ENCODE assay signal across 7 mouse cellular contexts in genomic region chr5:134555463-134556164, GRCm38 (mm10). TPM values are rescaled to one million over a fixed set of nuclear protein-coding genes. Genes with fewer than 3 reads are reported as not detected.
DNase-seq lines count a peak whose midpoint lies in the region; ATAC-seq lines count a peak whose summit lies in the region.

No protein-coding gene starts in this region.

- 12% methylated on average over 20 of the region's 20 CpGs for WGBS in embryonic facial prominence, embryonic 10.5 days
- 9% methylated on average over 20 of the region's 20 CpGs for WGBS in intestine, embryonic 15.5 days
- 12% methylated on average over 20 of the region's 20 CpGs for WGBS in midbrain, embryonic 12.5 days
- WGBS in stomach, embryonic 15.5 days: 9% methylated on average over 20 of the region's 20 CpGs

- H3K9ac ChIP-seq in intestine, embryonic 15.5 days: no peak overlapping the region
- H3K9ac ChIP-seq in midbrain, embryonic 12.5 days (replicated peaks): no peak overlapping the region
- no peak overlapping the region for H3K9ac ChIP-seq in stomach, embryonic 15.5 days

- peak overlapping the region; percentile 41 for H3K4me3 ChIP-seq in embryonic facial prominence, embryonic 10.5 days
- H3K4me3 ChIP-seq in intestine, embryonic 15.5 days (replicated peaks): peak overlapping the region; percentile 6; the same call in 1 of the 2 replicates
- peak overlapping the region; percentile 12; the same call in 1 of the 2 replicates for H3K4me3 ChIP-seq in midbrain, embryonic 12.5 days
- no peak overlapping the region for H3K4me3 ChIP-seq in stomach, embryonic 15.5 days (replicated peaks)

- H3K4me1 ChIP-seq in embryonic facial prominence, embryonic 10.5 days: peaks cover 35% of the 10 kb centered on the region
- H3K4me1 ChIP-seq in intestine, embryonic 15.5 days (replicated peaks): peaks cover 25% of the 10 kb centered on the region
- H3K4me1 ChIP-seq in midbrain, embryonic 12.5 days: peaks cover 29% of the 10 kb centered on the region
- H3K4me1 ChIP-seq in stomach, embryonic 15.5 days: peaks cover 25% of the 10 kb centered on the region

- intact Hi-C loops in left cerebral cortex, postnatal 36 days (cut with DNase I): no loop called here

- H3K27me3 ChIP-seq in embryonic facial prominence, embryonic 10.5 days (replicated peaks; ENCODE audit: low read depth, poor library complexity, severe bottlenecking): no peaks in the 10 kb centered on the region
- no peaks in the 10 kb centered on the region for H3K27me3 ChIP-seq in intestine, embryonic 15.5 days (replicated peaks)
- no peaks in the 10 kb centered on the region for H3K27me3 ChIP-seq in midbrain, embryonic 12.5 days
- H3K27me3 ChIP-seq in stomach, embryonic 15.5 days (replicated peaks): no peaks in the 10 kb centered on the region

- H3K4me2 ChIP-seq in intestine, embryonic 15.5 days (replicated peaks): peak overlapping the region; percentile 43
- peak overlapping the region; percentile 39 for H3K4me2 ChIP-seq in midbrain, embryonic 12.5 days (replicated peaks)
- H3K4me2 ChIP-seq in stomach, embryonic 15.5 days: peak overlapping the region; percentile 44

- peak; percentile 84 for DNase-seq in adrenal gland, adult 8-10 months
- peak; percentile 89 for DNase-seq in embryonic facial prominence, embryonic 10.5 days (ENCODE audit: low spot score)
- peak; percentile 99 for DNase-seq in heart, adult 11 months
- peak; percentile 79 to 80 for DNase-seq in left cerebral cortex, postnatal 36 days (ENCODE audit: low spot score in 2 of 2)

- ATAC-seq in intestine, embryonic 15.5 days: peak; percentile 3; the same call in 1 of the 2 replicates
- peak; percentile 50; the same call in 1 of the 2 replicates for ATAC-seq in midbrain, embryonic 12.5 days (ENCODE audit: low FRiP score, low read depth)
- no peak for ATAC-seq in stomach, embryonic 15.5 days (ENCODE audit: insufficient read depth, low FRiP score, low read depth)

- H3K36me3 ChIP-seq in embryonic facial prominence, embryonic 10.5 days (replicated peaks): 0 out of 2 replicates have a peak, but pooled peaks cover 1% of the 10 kb centered on the region
- H3K36me3 ChIP-seq in intestine, embryonic 15.5 days: no peaks in the 10 kb centered on the region
- no peaks in the 10 kb centered on the region for H3K36me3 ChIP-seq in midbrain, embryonic 12.5 days
- no peaks in the 10 kb centered on the region for H3K36me3 ChIP-seq in stomach, embryonic 15.5 days

- no peaks in the 10 kb centered on the region for H3K9me3 ChIP-seq in embryonic facial prominence, embryonic 10.5 days
- H3K9me3 ChIP-seq in intestine, embryonic 15.5 days: no peaks in the 10 kb centered on the region
- no peaks in the 10 kb centered on the region for H3K9me3 ChIP-seq in midbrain, embryonic 12.5 days
- H3K9me3 ChIP-seq in stomach, embryonic 15.5 days: no peaks in the 10 kb centered on the region

- peak overlapping the region; percentile 66 for H3K27ac ChIP-seq in embryonic facial prominence, embryonic 10.5 days (replicated peaks)
- H3K27ac ChIP-seq in intestine, embryonic 15.5 days: peak overlapping the region; percentile 10; the same call in 1 of the 2 replicates
- 0 out of 2 replicates have a peak overlapping the region, but pooled peaks have one; percentile 25 for H3K27ac ChIP-seq in midbrain, embryonic 12.5 days (replicated peaks)
- H3K27ac ChIP-seq in stomach, embryonic 15.5 days: peak overlapping the region; percentile 26; the same call in 1 of the 2 replicates

RNA-seq across cellular contexts. Expression of gene Clip2, which starts 3.4 kb away (rescaled TPM):
- total RNA-seq in adrenal gland, adult 8-10 months (2022): 10 to 100 TPM; 18.8 to 28.2 (median 22.9) TPM
- 5.8 and 6.8 TPM in 2 replicates for polyA plus RNA-seq in embryonic facial prominence, embryonic 10.5 days (2016; fragmentation: Nextera tagmentation; extraction: Ambion mirVana)
- polyA plus RNA-seq in intestine, embryonic 15.5 days (2015; fragmentation: Nextera tagmentation; extraction: Ambion mirVana): 3.6 and 3.9 TPM in 2 replicates
- total RNA-seq in left cerebral cortex, postnatal 36 days (2021): 100 to 1,000 TPM; 111 TPM
- polyA plus RNA-seq in midbrain, embryonic 12.5 days (2016; fragmentation: Nextera tagmentation; extraction: Ambion mirVana): 11.4 and 11.9 TPM in 2 replicates
- polyA plus RNA-seq in stomach, embryonic 15.5 days (2015; fragmentation: Nextera tagmentation; extraction: Ambion mirVana): 2.9 and 3.5 TPM in 2 replicates

RNA-seq across cellular contexts. Expression of gene Syna, which starts 4.4 kb away (rescaled TPM):
- total RNA-seq in adrenal gland, adult 8-10 months (2022): not detected
- 0.10 TPM in 1 of 2 replicates, not detected in the other for polyA plus RNA-seq in embryonic facial prominence, embryonic 10.5 days (2016; fragmentation: Nextera tagmentation; extraction: Ambion mirVana)
- 0.06 and 0.10 TPM in 2 replicates for polyA plus RNA-seq in intestine, embryonic 15.5 days (2015; fragmentation: Nextera tagmentation; extraction: Ambion mirVana)
- under 1 TPM; 0.15 to 0.18 TPM for total RNA-seq in left cerebral cortex, postnatal 36 days (2021)
- 0.13 and 0.29 TPM in 2 replicates for polyA plus RNA-seq in midbrain, embryonic 12.5 days (2016; fragmentation: Nextera tagmentation; extraction: Ambion mirVana)
- 0.09 and 0.10 TPM in 2 replicates for polyA plus RNA-seq in stomach, embryonic 15.5 days (2015; fragmentation: Nextera tagmentation; extraction: Ambion mirVana)

RNA-seq across cellular contexts. Expression of gene Rfc2, which starts 25.6 kb away (rescaled TPM):
- total RNA-seq in adrenal gland, adult 8-10 months (2022): 10 to 100 TPM; 39.8 to 56.8 (median 46.2) TPM
- 414 and 415 TPM in 2 replicates for polyA plus RNA-seq in embryonic facial prominence, embryonic 10.5 days (2016; fragmentation: Nextera tagmentation; extraction: Ambion mirVana)
- polyA plus RNA-seq in intestine, embryonic 15.5 days (2015; fragmentation: Nextera tagmentation; extraction: Ambion mirVana): 245 and 247 TPM in 2 replicates
- 10 to 100 TPM; 54.7 to 66.9 TPM for total RNA-seq in left cerebral cortex, postnatal 36 days (2021)
- polyA plus RNA-seq in midbrain, embryonic 12.5 days (2016; fragmentation: Nextera tagmentation; extraction: Ambion mirVana): 264 and 268 TPM in 2 replicates
- polyA plus RNA-seq in stomach, embryonic 15.5 days (2015; fragmentation: Nextera tagmentation; extraction: Ambion mirVana): 257 and 262 TPM in 2 replicates

RNA-seq across cellular contexts. Expression of gene Lat2, which starts 59.2 kb away (rescaled TPM):
- 10 to 100 TPM in 2 of 4 experiments, 1 to 10 TPM in 2; 4.8 to 11.3 (median 8.0) TPM for total RNA-seq in adrenal gland, adult 8-10 months (2022)
- polyA plus RNA-seq in embryonic facial prominence, embryonic 10.5 days (2016; fragmentation: Nextera tagmentation; extraction: Ambion mirVana): 3.4 and 3.7 TPM in 2 replicates
- polyA plus RNA-seq in intestine, embryonic 15.5 days (2015; fragmentation: Nextera tagmentation; extraction: Ambion mirVana): 2.0 and 2.8 TPM in 2 replicates
- total RNA-seq in left cerebral cortex, postnatal 36 days (2021): 1 to 10 TPM; 2.1 to 2.8 TPM
- polyA plus RNA-seq in midbrain, embryonic 12.5 days (2016; fragmentation: Nextera tagmentation; extraction: Ambion mirVana): 3.4 and 3.6 TPM in 2 replicates
- 3.0 and 4.0 TPM in 2 replicates for polyA plus RNA-seq in stomach, embryonic 15.5 days (2015; fragmentation: Nextera tagmentation; extraction: Ambion mirVana)

Comparison
In these comparisons a context has a peak if more than half of its experiments do, and no peak if none do; other contexts are left out.
1. H3K27ac ChIP-seq: peak in every context shown above with its lines; median percentile 66 in embryonic facial prominence, embryonic 10.5 days; 26 in stomach, embryonic 15.5 days; 25 in midbrain, embryonic 12.5 days; 10 in intestine, embryonic 15.5 days.